Mouse (Mus musculus): ENCODE measurements at regions not wholly inside any gene's neighbourhood (a gene's known extent, or its start where the extent isn't known, plus 50 kb on each side); places are given as distances from the start of the nearest gene placed in this dataset.
A peak's percentile ranks its signal among the peaks of the same experiment; 100 is the strongest.

DNA sequence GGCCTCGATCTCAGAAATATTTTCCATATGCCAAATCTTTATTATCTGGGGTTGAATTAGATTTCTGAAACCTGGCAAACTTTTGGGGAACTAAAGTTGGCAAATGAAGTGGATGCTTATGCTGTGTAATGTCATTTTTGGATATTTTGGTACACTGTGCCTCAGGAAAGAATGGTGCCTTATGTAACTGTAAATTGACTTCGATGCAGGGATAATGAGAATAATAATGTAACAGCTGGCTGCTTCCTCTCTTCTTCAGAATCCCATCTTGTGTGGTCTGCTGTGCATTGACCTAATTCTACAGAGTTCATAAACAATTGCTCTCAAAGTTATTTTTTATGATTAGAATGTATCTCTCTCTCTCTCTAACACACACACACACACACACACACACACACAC lies 545.6 kb downstream of the Tfap2b start:
- no peak for DNase-seq (ENCODE audit: low spot score in 2 of 2)

DNA sequence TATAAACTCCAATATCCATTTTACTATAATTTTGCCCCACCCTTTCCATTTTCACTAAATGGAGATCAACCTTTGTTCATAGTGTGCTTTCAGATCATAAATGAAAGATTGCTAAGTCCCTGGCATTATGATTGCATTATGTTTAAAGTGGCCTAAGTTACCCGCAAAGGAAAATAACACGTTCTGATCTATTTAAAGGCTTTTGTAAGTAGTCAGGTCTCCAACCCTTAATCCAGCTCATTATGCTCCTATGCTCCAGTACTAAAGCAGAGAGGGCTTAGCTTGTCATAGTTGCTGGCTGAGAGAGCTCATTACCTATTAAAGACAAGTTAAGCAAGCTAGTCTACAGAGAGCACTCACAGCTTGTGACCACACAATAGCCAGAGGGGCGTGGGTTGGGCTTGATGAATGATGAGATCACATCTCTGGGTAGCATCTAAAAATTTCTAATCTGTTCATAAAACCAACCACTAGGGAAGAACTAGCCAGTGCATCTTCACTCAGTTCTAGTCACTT lies 549.3 kb downstream of the Tfap2b start:
- DNase-seq (ENCODE audit: low spot score in 2 of 2): no peak

GRCm38 (mm10) chr1:19766879-19767278 lies 558.2 kb downstream of the Tfap2b start:
- DNase-seq (ENCODE audit: low spot score in 2 of 2): no peak

- DNase-seq (ENCODE audit: low spot score in 2 of 2): no peak
Measured at GRCm38 (mm10) chr1:19772266-19772665, 563.6 kb downstream of the Tfap2b start.

DNA sequence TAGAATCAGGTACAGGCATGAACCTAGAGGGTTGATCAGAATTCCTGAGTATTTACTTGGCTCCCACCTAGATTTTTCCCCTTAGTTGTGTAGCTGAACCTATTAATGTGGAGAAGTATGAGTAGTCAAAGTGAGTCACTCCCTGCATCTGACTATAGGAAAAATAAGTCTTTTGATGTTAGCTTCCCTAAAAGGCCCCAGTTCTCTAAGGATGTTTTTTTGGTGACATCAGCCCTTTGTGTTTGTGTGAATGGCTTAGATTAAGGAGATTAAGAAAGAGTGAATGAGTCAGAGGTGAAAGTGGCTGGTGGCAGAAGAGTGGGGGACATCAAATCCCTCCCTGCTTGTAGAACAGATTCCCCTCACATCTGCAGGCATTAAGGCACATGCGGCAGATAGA lies 565.8 kb downstream of the Tfap2b start:
- no peak for DNase-seq (ENCODE audit: low spot score in 2 of 2)

DNA sequence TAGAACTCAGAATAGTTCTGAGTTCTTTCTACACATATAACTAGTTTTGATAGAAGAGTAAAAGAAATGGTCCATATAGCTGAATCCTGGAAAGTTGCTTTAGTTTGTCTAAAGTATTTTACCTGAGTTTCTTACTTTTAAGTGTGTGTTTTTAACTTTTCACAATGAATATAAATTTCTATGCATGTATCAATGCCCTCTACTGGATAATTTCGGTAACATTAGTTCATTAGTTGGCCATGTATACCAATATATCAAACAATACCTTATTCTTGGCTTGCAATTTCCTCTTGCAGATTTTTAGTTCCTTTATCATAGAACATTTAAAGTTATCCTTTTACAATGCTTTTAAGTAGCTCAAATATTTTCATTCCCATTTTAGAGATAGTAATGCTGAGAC lies 568.8 kb downstream of the Tfap2b start:
- DNase-seq (ENCODE audit: low spot score in 2 of 2): no peak

GRCm38 (mm10) chr1:19786971-19787370 lies 578.3 kb downstream of the Tfap2b start:
- no peak for DNase-seq (ENCODE audit: low spot score in 2 of 2)

GRCm38 (mm10) chr1:19794124-19794523 lies 585.4 kb downstream of the Tfap2b start:
- DNase-seq (ENCODE audit: low spot score in 2 of 2): no peak

DNA sequence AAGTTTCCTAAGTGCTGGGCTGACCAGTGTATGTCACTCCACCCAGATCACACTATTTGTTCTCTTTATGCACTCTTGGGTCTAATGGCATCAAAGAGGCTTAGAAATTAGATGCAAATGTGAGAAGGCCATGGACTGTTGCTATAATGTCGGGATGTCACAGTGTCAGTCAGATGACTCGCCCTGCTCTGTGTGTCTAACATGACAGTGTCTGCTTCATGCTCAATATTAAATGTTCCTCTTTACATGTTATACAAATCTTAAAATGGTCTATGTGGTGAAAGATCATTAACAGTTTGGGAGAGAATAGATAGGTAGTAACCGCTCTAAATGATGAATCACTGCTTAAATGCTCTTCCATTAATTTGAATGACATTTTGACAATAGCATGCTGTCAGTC lies 617.2 kb downstream of the Tfap2b start:
- no peak for DNase-seq (ENCODE audit: low spot score in 2 of 2)

- no peak for DNase-seq (ENCODE audit: low spot score in 2 of 2)
Measured at GRCm38 (mm10) chr1:19826455-19827366, 618.0 kb downstream of the Tfap2b start.

DNA sequence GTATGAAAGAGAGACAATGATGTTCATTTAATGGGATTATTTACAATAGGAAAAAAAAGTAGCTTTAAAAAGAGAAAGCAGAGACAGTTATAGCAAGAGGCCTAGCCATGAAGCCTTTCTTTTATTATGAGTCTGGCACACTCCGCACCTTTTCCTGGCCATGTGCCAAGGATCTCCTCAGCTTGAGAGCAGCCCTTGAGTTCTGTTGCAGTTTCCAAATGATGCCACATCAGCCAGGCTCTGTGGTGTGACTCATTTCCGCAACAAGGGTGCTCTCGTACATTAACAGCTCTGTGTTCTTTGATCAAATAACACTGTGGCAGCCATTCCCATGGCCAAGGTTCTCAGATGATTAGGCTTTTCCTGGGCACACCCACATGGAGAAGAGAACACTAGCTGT lies 641.2 kb downstream of the Tfap2b start:
- DNase-seq (ENCODE audit: low spot score in 2 of 2): peak in 1 of 2 experiments; percentile 7

GRCm38 (mm10) chr1:19857250-19857649 lies 648.5 kb downstream of the Tfap2b start:
- no peak for DNase-seq (ENCODE audit: low spot score in 2 of 2)

- DNase-seq (ENCODE audit: low spot score in 2 of 2): no peak
Measured at GRCm38 (mm10) chr1:19868478-19868877, 659.8 kb downstream of the Tfap2b start.

DNA sequence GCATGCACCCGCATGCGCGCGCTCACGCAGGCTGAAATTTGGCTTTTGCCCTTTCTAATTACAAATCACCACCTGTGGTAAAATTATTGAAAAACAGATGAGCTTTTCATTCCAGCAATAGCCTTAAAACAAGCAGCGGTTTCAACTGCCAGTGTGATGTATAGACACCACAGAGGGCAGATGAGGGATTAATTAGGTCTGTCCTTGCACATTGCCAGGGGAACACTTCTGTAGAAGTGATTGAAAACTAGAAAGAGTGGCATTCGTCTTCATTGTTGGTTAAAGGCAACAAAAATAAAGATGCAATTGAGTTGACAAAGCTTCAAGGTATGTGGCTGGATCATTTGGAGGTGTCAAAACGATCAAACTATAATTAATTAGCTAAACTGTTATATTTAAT lies 672.5 kb downstream of the Tfap2b start:
- DNase-seq (ENCODE audit: low spot score in 2 of 2): no peak

GRCm38 (mm10) chr1:19899426-19899825 lies 690.7 kb downstream of the Tfap2b start:
- no peak for DNase-seq (ENCODE audit: low spot score in 2 of 2)

- no peak for DNase-seq (ENCODE audit: low spot score in 2 of 2)
Measured at GRCm38 (mm10) chr1:19899889-19900310, 691.2 kb downstream of the Tfap2b start.

- no peak for DNase-seq (ENCODE audit: low spot score in 2 of 2)
Measured at GRCm38 (mm10) chr1:19900983-19901531, 692.3 kb downstream of the Tfap2b start.

- DNase-seq (ENCODE audit: low spot score in 2 of 2): no peak
Measured at GRCm38 (mm10) chr1:19912194-19912846, 703.6 kb downstream of the Tfap2b start.

DNA sequence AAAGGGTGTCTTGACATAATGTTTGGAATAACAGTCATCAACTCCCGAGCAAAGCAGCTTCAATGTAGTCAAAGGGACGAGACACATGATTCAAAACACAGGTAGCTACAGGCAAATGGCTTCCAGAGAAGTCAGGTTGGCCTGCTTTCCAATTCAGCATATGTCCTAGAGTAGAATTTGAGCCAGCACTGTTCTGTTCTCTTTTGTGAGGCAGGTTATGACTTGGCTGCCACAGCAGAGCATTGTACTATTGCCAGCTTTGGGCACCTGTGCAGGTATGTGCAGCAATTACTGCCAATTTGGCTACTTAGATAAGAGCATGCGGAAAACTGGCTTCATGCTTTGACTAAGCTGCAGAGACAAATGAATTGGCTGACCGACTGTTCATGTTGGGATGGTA lies 699.1 kb downstream of the Pkhd1 start:
- no peak for DNase-seq (ENCODE audit: low spot score in 2 of 2)

DNA sequence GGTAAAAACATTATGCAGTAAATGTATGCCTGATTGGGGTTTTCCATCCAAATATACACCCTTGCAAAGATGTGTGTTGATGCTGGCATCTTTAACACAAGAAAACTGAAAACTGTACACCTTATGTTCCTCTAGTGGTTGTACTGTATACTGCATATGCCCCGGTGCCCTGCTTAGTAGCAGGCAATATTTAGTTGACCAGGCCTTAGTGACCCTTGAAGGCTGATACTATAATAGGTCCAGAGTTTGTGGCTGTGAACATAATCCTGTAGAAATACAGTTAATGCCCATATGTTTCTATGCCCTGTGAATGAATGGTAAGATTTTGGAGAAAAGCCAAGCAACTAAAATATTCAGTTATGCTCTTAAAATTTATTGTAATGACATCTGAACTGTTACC lies 690.7 kb downstream of the Pkhd1 start:
- no peak for DNase-seq (ENCODE audit: low spot score in 2 of 2)

DNA sequence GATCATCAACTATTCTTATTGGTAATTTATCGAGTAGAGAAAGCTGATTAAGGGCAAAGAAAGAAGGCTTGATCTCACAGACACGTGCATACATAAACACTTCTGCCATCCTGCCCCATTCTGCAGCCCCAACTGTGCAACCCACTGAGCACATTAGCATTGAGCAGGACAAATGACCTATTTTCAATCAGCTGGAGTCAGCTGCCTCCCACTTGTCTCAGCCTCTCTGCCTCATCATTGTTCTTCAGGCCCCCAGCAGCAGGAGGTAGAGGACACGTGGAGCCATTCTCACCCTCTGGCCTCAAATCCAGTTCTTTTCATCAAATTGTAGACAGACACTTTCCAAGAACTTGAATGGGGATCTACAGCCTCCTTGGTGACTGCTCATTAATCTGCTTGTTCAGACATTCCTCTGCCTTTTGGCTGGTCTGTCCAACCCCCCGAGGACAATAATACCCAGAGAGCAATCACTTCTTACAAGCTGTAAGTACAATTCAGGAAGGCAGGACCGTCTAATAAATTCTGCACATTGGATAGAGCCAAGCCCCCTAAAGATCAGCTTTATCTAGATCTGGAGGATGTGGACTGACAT lies 690.0 kb downstream of the Pkhd1 start:
- DNase-seq (ENCODE audit: low spot score in 2 of 2): no peak

GRCm38 (mm10) chr1:19951050-19951679 lies 666.7 kb downstream of the Pkhd1 start:
- DNase-seq (ENCODE audit: low spot score in 2 of 2): no peak
